Mouse (Mus musculus) Patski (cell line): ENCODE results near the gene Tmem171. TPM values are rescaled to one million over a fixed set of nuclear protein-coding genes. Genes with fewer than 3 reads are reported as not detected.

ENCODE experiments used
- ATAC-seq: fragments of 100-300 bp; one replicate; pipeline ENCODE4 v1.8.0; 2021
- CTCF ChIA-PET: fragments of 350-600 bp; sonication (Branson Sonifier 250); formaldehyde crosslinking; loops from one replicate; lab custom pipeline; 2022; ENCODE audit warnings: inconsistent platforms; lab: Charles Lee
- POLR2A ChIA-PET: fragments of 350-600 bp; sonication (Branson Sonifier 250); formaldehyde crosslinking; loops from one replicate; lab custom pipeline; 2022; ENCODE audit warnings: antibody characterized with exemption, inconsistent platforms; lab: Charles Lee
- DNase-seq: peaks from one replicate; pipeline ENCODE4 v3.0.0-alpha.2; 2011; ENCODE audit warnings: low read depth, low spot score
- H3K27me3 ChIP-seq: fragments of 371-371 bp; one replicate; pipeline ENCODE4 v1.5.1; 2021
- CTCF ChIP-seq: fragments of 100-300 bp; IDR thresholded peaks from one replicate; pipeline ENCODE4 v1.5.1; 2021
- in situ Hi-C: fragments of 300-500 bp; cut with MboI; formaldehyde crosslinking; loops from 3 replicates; pipeline ENCODE4 v1.11.1; 2018; ENCODE audit warnings: low pct_unique_long_range_greater_than_20kb, mixed read lengths
- polyA plus RNA-seq: library from polyadenylated mRNA; unstranded; gene quantifications from one replicate; pipeline ENCODE4 v1.2.3, GENCODE M21; 2021

Gene Tmem171
- polyA plus RNA-seq, 1 experiment from 2014 or later = 116 TPM

DNA sequence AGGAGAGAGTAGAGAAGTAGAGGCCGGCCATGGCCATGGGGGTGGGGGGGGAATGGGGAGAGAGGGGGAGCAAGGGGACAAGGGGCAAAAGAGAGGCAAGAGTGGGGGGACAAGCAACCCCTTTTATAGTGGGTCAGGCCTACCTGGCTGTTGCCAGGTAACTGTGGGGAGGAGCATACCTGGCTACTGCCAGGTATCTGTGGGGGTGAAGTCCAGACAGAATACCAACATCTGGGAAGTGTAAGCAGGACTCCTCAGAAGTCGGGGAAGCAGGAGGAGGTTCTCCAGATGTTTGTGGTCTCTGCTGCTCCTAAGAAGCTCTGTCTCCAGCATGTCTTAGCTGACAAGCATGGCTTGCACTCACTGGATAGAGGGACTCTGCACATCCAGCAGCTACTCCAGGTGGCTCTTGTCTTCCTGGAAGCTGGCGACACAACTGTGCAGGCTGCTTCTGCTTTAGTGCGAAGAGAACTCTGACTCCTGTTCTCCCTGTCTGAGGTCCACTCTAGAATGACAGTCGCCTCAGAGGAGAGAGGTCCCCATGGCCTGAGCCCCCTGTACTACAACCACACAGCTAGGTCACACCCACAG lies 14.1 kb downstream of the Tmem171 start:
- ChIA-PET CTCF (interaction anchor here (1.2 kb wide), 1 partner anchor 24 kb away, joined by 4 read pairs; no protein-coding TSS in a partner anchor), POLR2A (interaction anchor here (0.9 to 3.6 kb wide), 4 partner anchors 8 to 135 kb away, joined by 3 to 18 read pairs (median 8); partner anchors contain the start of gene Fcho2)
- DNase-seq (no peak), ATAC-seq (no peak)
- no peak for TF ChIP-seq CTCF
- H3K27me3 ChIP-seq = no peaks in the 10 kb centered on the region
- in situ Hi-C loops = no loop called here

DNA sequence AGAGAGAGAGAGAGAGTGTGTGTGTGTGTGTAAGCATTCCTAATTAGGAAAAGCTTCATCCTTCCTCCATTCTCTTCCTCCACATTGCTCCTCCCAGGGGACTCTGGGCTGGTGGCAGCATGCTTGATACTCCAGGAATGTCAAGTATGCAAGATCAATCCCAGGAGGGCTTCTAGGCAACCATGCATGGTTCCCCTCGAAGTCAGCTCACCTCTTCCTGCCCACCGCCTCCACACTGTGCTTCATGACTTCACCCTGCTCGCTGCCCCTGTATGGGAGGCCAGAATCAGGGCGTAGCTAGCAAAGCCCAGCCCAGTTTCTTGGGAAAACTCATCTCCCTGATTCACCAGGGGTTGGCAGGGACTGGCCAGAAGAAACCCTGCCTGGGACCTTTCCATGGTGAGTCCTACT lies 15.0 kb downstream of the Tmem171 start:
- no peak for TF ChIP-seq CTCF
- ChIA-PET POLR2A (interaction anchor here (0.6 to 3.6 kb wide), 6 partner anchors 9 to 419 kb away, joined by 3 to 18 read pairs (median 8); no protein-coding TSS in a partner anchor), CTCF (interaction anchor here (1.0 to 1.9 kb wide), 5 partner anchors 11 to 183 kb away, joined by 3 to 4 read pairs (median 4); no protein-coding TSS in a partner anchor)
- H3K27me3 ChIP-seq = no peaks in the 10 kb centered on the region
- peak; percentile 83 for DNase-seq
- peak; percentile 95 for ATAC-seq
- in situ Hi-C loops = no loop called here

DNA sequence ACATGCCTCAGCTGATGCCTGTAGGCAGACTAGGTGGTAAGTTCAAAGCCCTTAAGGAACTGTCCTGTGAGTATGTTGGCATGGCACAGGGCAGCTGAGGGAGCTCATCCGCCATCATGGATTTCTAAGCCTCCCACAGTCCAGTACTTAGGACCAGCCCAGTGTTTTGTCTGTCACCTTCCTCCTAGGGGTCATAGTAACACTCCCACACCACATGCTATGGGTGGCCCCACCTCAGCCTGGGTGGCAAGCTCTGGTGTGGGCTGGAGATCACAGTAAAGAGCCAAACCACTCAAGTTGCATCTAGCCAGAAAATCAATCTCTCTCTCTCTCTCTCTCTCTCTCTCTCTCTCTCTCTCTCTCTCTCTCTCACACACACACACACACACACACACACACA lies 15.4 kb downstream of the Tmem171 start:
- TF ChIP-seq CTCF = no peak
- ATAC-seq (peak; percentile 41), DNase-seq (no peak)
- in situ Hi-C loops = no loop called here
- no peaks in the 10 kb centered on the region for H3K27me3 ChIP-seq
- ChIA-PET POLR2A (interaction anchor here (0.6 to 3.6 kb wide), 6 partner anchors 9 to 418 kb away, joined by 3 to 18 read pairs (median 6); no protein-coding TSS in a partner anchor), CTCF (interaction anchor here (1.0 to 1.9 kb wide), 5 partner anchors 11 to 182 kb away, joined by 3 to 4 read pairs (median 4); no protein-coding TSS in a partner anchor)

DNA sequence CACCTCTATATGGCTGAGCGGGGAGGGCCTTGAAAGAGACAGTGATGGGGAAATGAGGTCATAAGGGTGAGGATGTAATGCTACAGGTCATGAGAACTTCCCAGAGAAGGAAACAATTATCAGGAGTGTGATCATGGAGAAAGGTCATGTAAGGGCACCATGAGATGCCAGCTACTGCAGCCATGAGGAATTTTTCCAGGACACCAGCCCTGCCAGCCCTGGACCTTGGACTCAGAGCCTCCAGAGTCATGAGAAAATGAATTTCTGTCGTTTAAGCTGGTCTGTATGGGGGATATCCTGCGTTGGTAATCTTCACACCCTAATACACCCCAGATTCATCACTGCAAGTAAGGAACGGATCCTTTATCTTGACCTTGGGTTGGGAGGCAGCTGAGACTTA lies 20.7 kb downstream of the Tmem171 start:
- POLR2A ChIA-PET = no interaction called here
- DNase-seq = no peak
- in situ Hi-C loops = no loop called here
- CTCF ChIA-PET = no interaction called here
- no peak for ATAC-seq
- no peaks in the 10 kb centered on the region for H3K27me3 ChIP-seq
- no peak for TF ChIP-seq CTCF

DNA sequence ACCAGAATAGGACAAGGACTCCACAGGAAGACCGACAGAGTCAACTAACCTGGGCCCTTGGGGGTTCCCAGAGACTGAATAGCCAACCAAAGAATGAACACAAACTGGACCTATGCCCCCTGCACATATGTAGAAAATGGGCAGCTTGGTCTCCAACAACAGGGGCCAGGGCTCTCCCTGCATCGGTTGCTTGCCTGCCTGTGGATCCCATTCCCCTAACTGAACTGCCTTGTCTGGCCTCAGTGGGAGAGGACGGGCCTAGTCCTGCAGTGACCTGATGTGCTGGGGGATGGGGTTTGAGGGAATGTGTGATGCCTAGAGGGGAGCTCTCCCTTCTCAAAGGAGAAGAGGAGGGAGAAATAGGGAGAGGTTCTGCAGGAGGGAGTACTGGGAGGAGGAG lies 25.3 kb downstream of the Tmem171 start:
- DNase-seq = no peak
- in situ Hi-C loops = no loop called here
- ChIA-PET POLR2A (no interaction called here), CTCF (no interaction called here)
- TF ChIP-seq CTCF = no peak
- ATAC-seq = no peak
- H3K27me3 ChIP-seq = no peaks in the 10 kb centered on the region

DNA sequence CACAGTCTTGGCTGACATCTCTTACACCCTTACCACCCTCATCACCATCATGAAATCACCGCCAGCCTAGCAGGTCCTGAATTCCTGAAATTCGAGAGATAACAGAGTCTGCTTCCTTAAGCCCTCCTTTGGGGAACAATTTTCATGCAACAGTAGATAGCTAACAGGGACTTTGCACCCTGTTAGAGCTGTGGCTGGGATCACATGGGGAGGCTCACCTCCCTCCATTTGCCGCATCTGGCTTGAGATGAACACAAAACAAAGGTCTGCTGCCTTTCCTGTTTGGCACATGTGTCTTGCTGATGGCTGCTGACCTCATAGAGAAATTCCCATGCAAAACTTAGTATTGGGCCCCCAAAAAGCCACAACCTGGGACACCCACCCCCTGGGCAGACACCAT lies 27.3 kb downstream of the Tmem171 start:
- H3K27me3 ChIP-seq = no peaks in the 10 kb centered on the region

DNA sequence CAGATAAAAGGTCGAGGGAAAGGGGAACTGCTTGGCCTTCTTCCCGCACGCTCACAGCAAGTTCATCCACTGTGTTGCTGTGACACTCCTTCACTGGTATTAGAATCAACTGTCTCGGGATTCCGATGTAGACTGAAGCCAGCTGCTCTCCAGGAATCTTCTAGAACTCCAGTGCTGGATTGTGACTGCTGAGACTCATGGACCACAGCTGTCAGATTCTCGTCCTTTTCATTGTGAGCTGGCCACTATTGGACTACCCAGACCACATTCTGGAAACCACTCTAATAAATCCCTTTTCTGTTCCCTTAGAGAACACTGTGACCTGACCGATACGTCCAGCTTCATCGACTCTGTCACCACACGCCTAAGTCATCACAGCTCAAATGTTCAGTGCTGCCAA lies 29.4 kb downstream of the Tmem171 start:
- in situ Hi-C loops = no loop called here
- DNase-seq (no peak), ATAC-seq (no peak)
- no peak for TF ChIP-seq CTCF
- POLR2A ChIA-PET = interaction anchor here (0.5 kb wide), 1 partner anchor 126 kb away, joined by 3 read pairs; no protein-coding TSS in a partner anchor
- H3K27me3 ChIP-seq = no peaks in the 10 kb centered on the region
- CTCF ChIA-PET = no interaction called here

More for the DNA sequence above, 27.3 kb downstream of the Tmem171 start:
- DNase-seq (no peak), ATAC-seq (peak; percentile 65)
- no peak for TF ChIP-seq CTCF
- in situ Hi-C loops = no loop called here
- ChIA-PET POLR2A (interaction anchor here (0.6 kb wide), 1 partner anchor 28 kb away, joined by 3 read pairs; no protein-coding TSS in a partner anchor), CTCF (no interaction called here)

DNA sequence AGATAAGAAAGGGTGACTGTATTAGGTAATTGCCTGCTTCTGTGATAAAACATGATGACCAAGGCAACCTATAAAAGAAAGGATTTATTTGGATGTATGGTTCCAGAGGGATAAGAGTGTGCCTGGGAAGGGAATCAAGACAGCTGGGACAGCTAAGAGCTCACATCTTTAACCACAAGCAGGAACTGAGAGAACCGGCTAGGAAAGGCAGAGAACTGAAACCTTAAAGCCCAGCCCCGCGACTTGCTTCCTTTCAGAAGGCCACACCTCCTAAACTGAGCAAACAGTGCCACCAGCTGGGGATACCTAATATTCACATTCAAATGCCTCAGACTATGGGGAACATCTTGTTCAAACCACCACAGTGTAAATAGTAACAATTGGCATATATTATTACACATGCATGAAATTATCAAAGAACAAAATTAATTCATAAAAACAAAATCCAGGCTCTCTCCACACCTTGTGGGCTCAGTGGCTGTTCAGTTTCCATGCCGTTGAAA lies 32.4 kb downstream of the Tmem171 start:
- ChIA-PET CTCF (no interaction called here), POLR2A (no interaction called here)
- ATAC-seq (no peak), DNase-seq (no peak)
- H3K27me3 ChIP-seq = no peaks in the 10 kb centered on the region
- in situ Hi-C loops = no loop called here
- peak; percentile 37 for TF ChIP-seq CTCF

DNA sequence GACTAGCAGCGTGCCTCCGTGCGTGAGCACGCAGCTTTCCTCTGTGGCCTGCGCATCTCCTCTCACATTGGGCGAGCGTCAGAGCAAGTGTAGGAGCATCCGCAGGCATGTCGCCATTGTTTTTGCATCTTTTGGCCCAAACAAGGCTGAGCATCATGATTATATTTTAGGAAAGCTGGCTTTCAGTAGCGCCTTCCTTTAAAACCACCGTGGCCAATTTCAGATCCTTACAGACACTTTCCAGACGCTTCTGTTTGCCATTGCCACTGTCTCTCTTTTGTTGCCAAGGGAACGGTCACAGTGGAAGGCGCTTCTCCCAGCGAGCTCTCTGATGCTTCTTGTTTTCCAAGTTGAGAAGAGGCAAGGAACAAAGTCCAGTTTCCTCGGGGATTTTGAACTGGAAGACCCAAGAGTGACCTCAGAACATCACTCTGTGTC lies 38.6 kb downstream of the Tmem171 start:
- TF ChIP-seq CTCF = no peak
- in situ Hi-C loops = no loop called here
- CTCF ChIA-PET = interaction anchor here (1.1 kb wide), 1 partner anchor 23 kb away, joined by 4 read pairs; no protein-coding TSS in a partner anchor
- H3K27me3 ChIP-seq = no peaks in the 10 kb centered on the region
- DNase-seq (no peak), ATAC-seq (no peak)
- POLR2A ChIA-PET = no interaction called here

DNA sequence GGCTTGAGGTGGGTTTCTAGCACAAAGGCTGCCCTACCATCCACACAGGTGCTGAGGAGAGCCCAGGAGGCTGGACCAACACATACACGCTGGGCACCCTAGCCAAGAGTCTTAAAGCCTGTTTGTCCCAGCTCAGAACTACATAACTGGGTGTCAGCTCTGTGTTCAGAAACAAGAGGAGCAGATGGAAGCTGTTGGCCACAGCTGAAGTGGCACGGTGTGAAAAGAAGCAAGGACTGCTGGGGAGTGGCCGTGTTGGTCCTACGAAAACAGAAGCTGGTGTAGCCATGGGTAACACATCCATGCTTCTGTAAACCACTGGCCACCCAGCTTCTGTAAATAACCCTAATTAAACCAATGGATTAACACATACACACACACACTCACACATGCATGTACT lies 39.3 kb downstream of the Tmem171 start:
- in situ Hi-C loops = no loop called here
- no peak for TF ChIP-seq CTCF

More for the DNA sequence above, 39.3 kb downstream of the Tmem171 start:
- ATAC-seq (no peak), DNase-seq (no peak)
- H3K27me3 ChIP-seq = no peaks in the 10 kb centered on the region
- CTCF ChIA-PET = no interaction called here
- POLR2A ChIA-PET = no interaction called here
